Mouse (Mus musculus) intestine, postnatal 0 days (tissue): ENCODE measurements at regions not wholly inside any gene's neighbourhood (a gene's known extent, or its start where the extent isn't known, plus 50 kb on each side); places are given as distances from the start of the nearest gene placed in this dataset.

Experiments used
- ATAC-seq: fragments of 200-750 bp; cut with Nextera tagmentation; 2 replicates; pipeline ENCODE4 v1.8.0; 2017; ENCODE audit warnings: mild to moderate bottlenecking, moderate TSS enrichment, moderate library complexity
- H3K27ac ChIP-seq: fragments of 300-500 bp; sonication (generic); 2 replicates; pipeline ENCODE4 v1.5.1; 2014; ENCODE audit warnings: mild to moderate bottlenecking, low read depth, low read length, moderate library complexity
- H3K27me3 ChIP-seq: fragments of 300-500 bp; sonication (generic); replicated peaks from 2 replicates; pipeline ENCODE4 v1.6.1; 2014; ENCODE audit warnings: low read length, mixed read lengths; ENCODE audit not compliant: control insufficient read depth, insufficient read depth
- H3K36me3 ChIP-seq: fragments of 300-500 bp; sonication (generic); 2 replicates; pipeline ENCODE4 v1.6.1; 2014; ENCODE audit warnings: mild to moderate bottlenecking, moderate library complexity; ENCODE audit not compliant: control insufficient read depth, insufficient read depth
- H3K4me1 ChIP-seq: fragments of 300-500 bp; sonication (generic); replicated peaks from 2 replicates; pipeline ENCODE4 v1.6.1; 2014; ENCODE audit warnings: antibody characterized with exemption, low read length, mixed read lengths; ENCODE audit not compliant: control insufficient read depth, insufficient read depth
- H3K4me2 ChIP-seq: fragments of 300-500 bp; sonication (generic); replicated peaks from 2 replicates; pipeline ENCODE4 v1.6.1; 2014; ENCODE audit warnings: low read depth, mild to moderate bottlenecking, moderate library complexity
- H3K4me3 ChIP-seq: fragments of 300-500 bp; sonication (generic); 2 replicates; pipeline ENCODE4 v1.5.1; 2014; ENCODE audit warnings: low read depth, low read length
- H3K9ac ChIP-seq: fragments of 300-500 bp; sonication (generic); 2 replicates; pipeline ENCODE4 v1.6.1; 2014; ENCODE audit warnings: mild to moderate bottlenecking, low read depth, low read length
- H3K9me3 ChIP-seq: fragments of 300-500 bp; sonication (generic); 2 replicates; pipeline ENCODE4 v1.6.1; 2016; ENCODE audit warnings: mixed run types; ENCODE audit not compliant: control insufficient read depth
- CTCF ChIP-seq: sonication (generic); IDR thresholded peaks from 2 replicates; pipeline ENCODE4 v1.5.1; 2016; ENCODE audit warnings: low read depth, mild to moderate bottlenecking, control low read depth, antibody characterized with exemption, moderate library complexity
- WGBS: fragments of 180-500 bp; shearing (Covaris S2); extraction: QIAGEN DNeasy Blood & Tissue Kit; methylation state at CpG from one replicate; pipeline ENCODE4 v1.1.7; 2014; 5-methylcytosine and 5-hydroxymethylcytosine counted together

DNA sequence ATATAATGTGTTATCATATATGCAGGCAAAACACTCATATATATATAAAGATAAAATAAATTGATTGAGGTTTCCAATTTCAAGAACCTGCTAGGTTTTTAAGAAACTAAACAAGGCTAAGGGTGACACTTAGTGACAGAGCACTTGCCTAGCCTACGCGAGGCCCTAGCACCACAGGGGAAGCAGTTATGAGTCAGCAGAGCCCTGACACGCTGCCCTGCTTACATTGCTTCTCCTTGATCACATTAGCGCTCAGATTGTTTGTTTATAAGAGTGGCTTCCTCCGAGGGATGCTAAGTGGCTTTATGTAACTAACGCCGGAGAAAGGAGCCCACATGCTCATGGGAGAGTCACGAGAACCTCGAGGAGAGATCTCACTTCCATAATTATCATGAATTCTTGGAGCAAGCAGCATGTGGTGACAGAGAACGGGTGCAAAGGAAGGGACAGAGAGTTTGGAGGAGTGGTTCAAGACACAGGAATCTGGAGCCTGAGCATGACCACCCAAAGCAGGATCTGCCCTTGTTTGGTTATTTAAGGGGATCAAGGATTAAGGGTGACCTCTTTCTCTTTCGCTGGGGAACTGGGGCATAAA lies 55.3 kb upstream of the Tspan5 start:
- Histone ChIP-seq H3K36me3 (no peaks in the 10 kb centered on the region), H3K27ac (no peak overlapping the region), H3K4me2 (no peak overlapping the region), H3K4me1 (no peaks in the 10 kb centered on the region), H3K27me3 (no peaks in the 10 kb centered on the region), H3K9ac (no peak overlapping the region), H3K9me3 (no peaks in the 10 kb centered on the region), H3K4me3 (no peak overlapping the region)
- no peak for TF ChIP-seq CTCF
- no peak for ATAC-seq
- 38% methylated on average over 11 of the region's 11 CpGs for WGBS

DNA sequence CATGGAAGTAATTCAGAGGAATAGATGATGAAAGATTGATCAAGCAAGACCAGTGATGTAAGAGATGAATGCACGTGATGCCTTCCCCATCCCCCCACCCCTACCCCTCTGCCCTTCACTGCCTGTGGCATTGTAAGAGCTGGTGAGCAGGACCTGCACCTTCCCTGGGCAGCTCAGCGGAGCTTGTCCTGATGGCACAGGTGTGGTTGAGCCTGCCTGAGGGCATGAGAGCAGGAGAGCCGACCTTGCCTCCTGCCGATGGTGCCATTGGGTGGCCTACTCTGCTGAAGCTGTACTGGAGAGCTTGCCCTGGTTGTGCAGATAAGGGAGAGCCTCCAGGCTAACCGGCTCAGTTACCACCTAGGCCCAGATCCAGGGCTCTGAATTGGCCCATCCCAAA lies 53.4 kb upstream of the Tspan5 start:
- ATAC-seq, result no peak
- Histone ChIP-seq H3K27ac (no peak overlapping the region), H3K36me3 (no peaks in the 10 kb centered on the region), H3K4me1 (no peaks in the 10 kb centered on the region), H3K4me2 (no peak overlapping the region), H3K4me3 (no peak overlapping the region), H3K9me3 (no peaks in the 10 kb centered on the region), H3K9ac (no peak overlapping the region), H3K27me3 (no peaks in the 10 kb centered on the region)
- whole genome bisulfite sequencing, result 82% methylated on average over 5 of the region's 5 CpGs
- TF ChIP-seq CTCF, result no peak
